Mouse (Mus musculus) forebrain, embryonic 16.5 days (tissue): ENCODE results near the gene Gm10273. TPM values are rescaled to one million over a fixed set of nuclear protein-coding genes. Genes with fewer than 3 reads are reported as not detected.
"Not testable (repeated sequence)": the region's sequence is repeated elsewhere in the genome, so short reads cannot be mapped to it uniquely, and the experiment has no call there.

Source experiments
- ATAC-seq: fragments of 200-750 bp; cut with Nextera tagmentation; 2 replicates; pipeline ENCODE4 v1.8.0; 2017; ENCODE audit warnings: mild to moderate bottlenecking, moderate library complexity
- H3K27ac ChIP-seq: fragments of 300-500 bp; sonication (generic); 2 replicates; pipeline ENCODE4 v1.5.1; 2014; ENCODE audit warnings: low read length, control low read depth
- H3K27me3 ChIP-seq: fragments of 300-500 bp; sonication (generic); replicated peaks from 2 replicates; pipeline ENCODE4 v1.6.1; 2014; ENCODE audit warnings: low read length; ENCODE audit not compliant: control insufficient read depth, insufficient read depth
- H3K36me3 ChIP-seq: fragments of 300-500 bp; sonication (generic); 2 replicates; pipeline ENCODE4 v1.6.1; 2014; ENCODE audit not compliant: control insufficient read depth, insufficient read depth
- H3K4me1 ChIP-seq: fragments of 300-500 bp; sonication (generic); replicated peaks from 2 replicates; pipeline ENCODE4 v1.6.1; 2014; ENCODE audit warnings: low read length; ENCODE audit not compliant: control insufficient read depth, insufficient read depth
- H3K4me2 ChIP-seq: fragments of 300-500 bp; sonication (generic); 2 replicates; pipeline ENCODE4 v1.6.1; 2014; ENCODE audit warnings: mild to moderate bottlenecking, low read length, control low read depth
- H3K4me3 ChIP-seq: fragments of 300-500 bp; sonication (generic); replicated peaks from 2 replicates; pipeline ENCODE4 v1.5.1; 2014; ENCODE audit warnings: mild to moderate bottlenecking, low read length, control low read depth
- H3K9ac ChIP-seq: fragments of 300-500 bp; sonication (generic); replicated peaks from 2 replicates; pipeline ENCODE4 v1.6.1; 2014; ENCODE audit warnings: low read depth, low read length, control low read depth
- H3K9me3 ChIP-seq: fragments of 300-500 bp; sonication (generic); 2 replicates; pipeline ENCODE4 v1.6.1; 2016; ENCODE audit warnings: low read length; ENCODE audit not compliant: control insufficient read depth
- WGBS: fragments of 180-500 bp; shearing (Covaris S2); extraction: QIAGEN DNeasy Blood & Tissue Kit; methylation state at CpG from one replicate; pipeline ENCODE4 v1.1.7; 2014; 5-methylcytosine and 5-hydroxymethylcytosine counted together
- polyA plus RNA-seq: library from polyadenylated mRNA; unstranded; fragments of >200 nt; fragmentation: Nextera tagmentation; extraction: Ambion mirVana; gene quantifications from 2 replicates; pipeline ENCODE4 v1.2.1, GENCODE M21; 2015

Gene Gm10273
- polyA plus RNA-seq, 1 experiment from 2014 or later: 7.6 TPM

DNA sequence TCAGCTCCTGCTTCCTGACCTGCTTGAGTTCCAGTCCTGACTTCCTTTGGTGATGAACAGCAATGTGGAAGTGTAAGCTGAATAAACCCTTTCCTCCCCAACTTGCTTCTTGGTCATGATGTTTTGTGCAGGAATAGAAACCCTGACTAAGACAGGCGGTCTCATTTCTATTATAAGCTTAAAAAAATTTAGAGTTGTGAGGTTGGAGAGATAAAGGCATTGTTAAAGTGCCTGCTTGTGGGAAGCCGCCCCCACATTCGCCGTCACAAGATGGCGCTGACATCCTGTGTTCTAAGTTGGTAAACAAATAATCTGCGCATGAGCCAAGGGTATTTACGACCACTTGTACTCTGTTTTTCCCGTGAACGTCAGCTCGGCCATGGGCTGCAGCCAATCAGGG is 13.9 kb upstream of the Gm10273 start:
- not testable (repeated sequence) for H3K4me2 ChIP-seq, H3K9ac ChIP-seq
- 86% methylated on average over 5 of the region's 10 CpGs for WGBS

DNA sequence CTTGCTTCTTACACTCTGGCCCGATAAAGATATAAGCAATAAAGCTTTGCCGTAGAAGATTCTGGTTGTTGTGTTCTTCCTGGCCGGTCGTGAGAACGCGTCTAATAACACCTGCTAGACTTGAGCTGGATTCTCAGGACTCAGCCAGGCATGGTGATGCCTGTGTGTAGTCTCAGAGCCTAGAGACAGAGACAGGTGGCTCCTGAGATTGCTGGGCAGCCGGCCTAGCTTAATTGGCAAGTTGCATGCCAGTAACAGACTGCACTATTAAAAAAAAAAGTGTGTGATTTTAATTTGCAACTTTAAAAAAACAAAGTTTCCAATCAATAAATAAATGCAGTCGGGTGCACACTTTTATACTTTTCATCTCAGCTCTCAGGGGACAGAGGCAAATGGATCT is 8.5 kb upstream of the Gm10273 start:
- H3K4me3 ChIP-seq: no peak overlapping the region
- no peak overlapping the region for H3K9ac ChIP-seq
- H3K36me3 ChIP-seq: no peaks in the 10 kb centered on the region
- ATAC-seq: peak; percentile 96
- H3K27me3 ChIP-seq: no peaks in the 10 kb centered on the region
- peaks cover 4% of the 10 kb centered on the region; the same call in 1 of the 2 replicates for H3K9me3 ChIP-seq
- 56% methylated on average over 7 of the region's 8 CpGs for WGBS
- no peaks in the 10 kb centered on the region for H3K4me1 ChIP-seq
- H3K4me2 ChIP-seq: no peak overlapping the region
- no peak overlapping the region for H3K27ac ChIP-seq

More for the DNA sequence above, 13.9 kb upstream of the Gm10273 start:
- not testable (repeated sequence) for H3K4me3 ChIP-seq, H3K4me1 ChIP-seq, H3K27ac ChIP-seq, H3K9me3 ChIP-seq, H3K27me3 ChIP-seq, ATAC-seq, H3K36me3 ChIP-seq

DNA sequence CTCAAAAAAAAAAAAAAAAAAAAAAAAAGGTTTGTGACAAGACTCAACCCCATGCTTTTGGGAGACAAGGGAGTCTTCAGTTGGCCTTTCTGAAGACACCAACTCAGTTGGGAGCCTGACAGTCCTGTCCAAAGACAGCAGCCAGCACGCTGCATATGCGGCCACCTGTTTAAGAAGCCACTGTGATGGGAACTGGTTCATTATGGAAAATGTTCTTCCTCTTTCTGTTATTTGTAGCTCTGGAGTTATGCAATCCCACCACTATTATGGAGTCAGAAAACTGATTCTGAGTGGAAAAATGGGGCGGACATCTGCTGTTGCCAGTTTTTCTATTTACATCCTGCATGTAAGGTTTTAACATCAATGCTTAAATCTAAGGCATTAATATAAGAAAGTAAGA is 5.8 kb upstream of the Gm10273 start:
- no peaks in the 10 kb centered on the region for H3K4me1 ChIP-seq
- H3K9ac ChIP-seq: no peak overlapping the region
- no peaks in the 10 kb centered on the region for H3K27me3 ChIP-seq
- no peak overlapping the region for H3K4me2 ChIP-seq
- WGBS: 96% methylated on average over 3 of the region's 3 CpGs
- H3K27ac ChIP-seq: no peak overlapping the region
- H3K4me3 ChIP-seq: no peak overlapping the region
- H3K9me3 ChIP-seq: peaks cover 4% of the 10 kb centered on the region; the same call in 1 of the 2 replicates
- H3K36me3 ChIP-seq: no peaks in the 10 kb centered on the region
- no peak for ATAC-seq

DNA sequence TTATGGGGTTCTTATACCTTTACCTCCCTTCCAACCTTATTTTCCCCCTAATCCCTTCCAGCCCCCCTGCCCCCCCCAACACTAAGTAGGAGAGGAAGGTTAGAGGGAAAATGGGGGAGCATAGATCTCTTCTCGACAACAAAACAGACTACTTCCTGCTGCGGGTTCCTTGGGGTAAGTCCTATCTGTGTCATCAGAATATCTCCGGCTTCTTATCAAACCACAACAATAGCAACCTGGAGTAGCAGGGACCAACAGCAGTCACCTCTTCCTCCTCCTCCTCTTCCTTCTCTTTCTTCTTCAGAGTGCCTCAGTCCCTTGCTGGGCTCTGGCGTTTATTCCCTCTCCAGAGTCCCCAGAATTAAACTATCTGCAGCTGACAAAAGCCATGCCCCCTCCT is 3.5 kb upstream of the Gm10273 start:
- no peaks in the 10 kb centered on the region for H3K36me3 ChIP-seq
- H3K9me3 ChIP-seq: peaks cover 4% of the 10 kb centered on the region; the same call in 1 of the 2 replicates
- no peak for ATAC-seq
- H3K27ac ChIP-seq: no peak overlapping the region
- no peak overlapping the region for H3K4me3 ChIP-seq
- H3K27me3 ChIP-seq: no peaks in the 10 kb centered on the region
- WGBS: 78% methylated on average over 4 of the region's 4 CpGs
- H3K4me2 ChIP-seq: no peak overlapping the region
- no peak overlapping the region for H3K9ac ChIP-seq
- no peaks in the 10 kb centered on the region for H3K4me1 ChIP-seq

DNA sequence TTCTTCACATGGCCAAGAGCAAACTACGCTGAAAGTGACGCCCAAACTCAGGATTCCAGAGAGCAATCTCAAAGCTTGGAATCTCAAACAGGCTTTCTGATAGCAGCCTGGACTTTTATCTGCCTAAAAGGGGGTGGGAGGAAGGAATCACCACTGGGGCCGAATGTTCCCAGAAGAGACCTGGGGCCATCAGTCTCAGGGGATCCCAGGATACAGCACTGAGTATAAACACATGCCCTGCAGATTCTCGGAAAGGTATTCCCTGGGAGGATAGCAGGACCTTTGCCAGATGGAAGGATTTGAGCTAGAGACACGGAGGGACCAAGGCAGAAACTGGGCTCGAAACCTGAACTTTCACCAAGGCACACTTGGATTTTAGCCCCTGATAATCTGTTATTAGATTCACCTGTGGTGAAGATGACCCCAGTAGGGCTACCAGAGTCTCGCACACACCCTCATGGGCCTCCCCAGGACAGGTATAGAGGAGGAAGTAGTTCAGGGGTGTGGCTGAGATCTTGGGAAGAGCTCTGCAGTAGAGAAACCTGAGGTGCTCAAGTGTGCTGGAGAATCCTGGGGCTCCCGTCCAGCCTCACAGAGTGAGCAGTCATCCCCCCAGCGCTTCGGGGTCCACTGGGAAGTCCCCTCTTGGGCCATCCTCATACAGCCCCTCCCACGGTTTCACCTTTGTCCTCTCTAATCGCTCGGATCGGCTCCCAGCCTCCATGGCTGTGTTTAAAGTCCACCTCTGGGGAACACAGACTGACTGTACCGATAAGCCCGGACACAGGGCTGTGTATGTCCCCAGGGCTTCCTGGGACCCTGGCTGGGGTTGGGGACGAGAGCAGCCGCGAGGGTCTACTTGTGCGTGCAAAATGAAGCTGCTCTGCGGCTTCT is 7.7 kb downstream of the Gm10273 start, which contains the start of gene Pla2g12b:
Gene Pla2g12b, plus strand, starts transcription at position 762 of the 894 bp plus-strand sequence.
- Histone ChIP-seq H3K36me3 (no peaks in the 10 kb centered on the region), H3K4me1 (no peaks in the 10 kb centered on the region), H3K4me3 (no peak within 1 kb of the TSS), H3K4me2 (no peak within 1 kb of the TSS), H3K9ac (no peak within 1 kb of the TSS), H3K9me3 (no peaks in the 10 kb centered on the region), H3K27ac (no peak within 1 kb of the TSS), H3K27me3 (no peaks in the 10 kb centered on the region)
- ATAC-seq: no peak
- WGBS: 81% methylated on average over 21 of the region's 21 CpGs

DNA sequence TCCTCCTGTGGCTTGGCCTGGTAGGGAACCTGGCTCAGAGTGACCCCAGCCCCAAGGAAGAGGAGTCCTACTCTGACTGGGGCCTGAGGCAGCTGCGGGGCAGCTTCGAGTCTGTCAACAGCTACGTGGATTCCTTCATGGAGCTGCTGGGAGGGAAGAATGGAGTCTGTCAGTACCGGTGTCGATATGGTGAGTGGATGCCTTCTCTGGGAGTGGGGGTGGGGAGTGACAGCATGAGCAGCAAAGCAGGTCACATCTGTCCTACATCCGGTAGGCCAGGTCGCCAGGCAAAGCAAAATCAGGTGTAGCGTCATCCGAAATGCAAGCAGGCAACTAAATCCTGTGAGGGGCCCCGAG is 8.3 kb downstream of the Gm10273 start:
- H3K4me1 ChIP-seq: no peaks in the 10 kb centered on the region
- ATAC-seq: no peak
- no peak overlapping the region for H3K4me2 ChIP-seq
- H3K27ac ChIP-seq: no peak overlapping the region
- H3K9me3 ChIP-seq: no peaks in the 10 kb centered on the region
- H3K27me3 ChIP-seq: no peaks in the 10 kb centered on the region
- H3K9ac ChIP-seq: no peak overlapping the region
- H3K36me3 ChIP-seq: no peaks in the 10 kb centered on the region
- no peak overlapping the region for H3K4me3 ChIP-seq
- WGBS: 73% methylated on average over 10 of the region's 10 CpGs

DNA sequence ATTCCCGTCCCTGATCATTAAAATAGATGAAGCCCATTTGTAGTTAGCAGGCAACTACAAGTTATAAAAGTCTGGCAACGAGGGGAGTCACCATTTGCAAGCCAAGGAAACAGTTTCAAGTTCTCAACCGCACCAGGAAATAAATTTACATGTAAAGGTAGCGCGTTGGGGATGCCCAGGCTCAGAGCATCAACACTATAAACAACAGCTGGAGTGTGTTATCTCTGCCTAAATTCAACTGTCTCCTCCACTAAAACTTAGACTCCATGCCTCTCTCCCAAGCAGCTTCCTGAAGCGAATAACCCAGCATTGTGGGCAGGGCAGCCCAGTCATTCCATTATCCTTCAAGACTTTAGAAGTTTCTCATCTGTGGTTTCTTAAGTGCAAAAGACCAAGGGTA is 13.1 kb downstream of the Gm10273 start:
- H3K4me2 ChIP-seq: no peak overlapping the region
- H3K9ac ChIP-seq: no peak overlapping the region
- H3K27ac ChIP-seq: no peak overlapping the region
- H3K4me1 ChIP-seq: no peaks in the 10 kb centered on the region
- H3K27me3 ChIP-seq: no peaks in the 10 kb centered on the region
- ATAC-seq: no peak
- no peaks in the 10 kb centered on the region for H3K9me3 ChIP-seq
- 64% methylated on average over 6 of the region's 6 CpGs for WGBS
- no peak overlapping the region for H3K4me3 ChIP-seq
- H3K36me3 ChIP-seq: no peaks in the 10 kb centered on the region

DNA sequence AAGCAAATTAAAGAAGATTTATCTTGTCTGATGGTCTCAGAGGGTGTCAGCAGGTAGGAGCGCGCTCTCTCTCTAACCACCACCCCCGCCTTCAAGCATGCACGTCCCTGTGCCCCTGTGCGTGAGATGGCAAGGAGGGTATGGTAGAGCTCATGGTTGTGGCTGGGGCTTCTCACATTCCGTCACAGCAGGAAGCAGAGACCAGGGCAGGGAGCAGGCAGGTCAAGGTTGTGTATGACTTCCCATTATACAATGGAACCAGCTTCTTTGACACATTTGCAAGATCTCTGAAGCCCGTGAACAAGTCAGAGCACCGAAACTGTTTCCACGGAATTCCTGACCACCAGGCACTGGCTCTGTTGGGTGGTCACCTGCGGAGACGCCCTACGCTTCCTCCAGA is 14.8 kb downstream of the Gm10273 start:
- Histone ChIP-seq H3K36me3 (no peaks in the 10 kb centered on the region), H3K9ac (no peak overlapping the region), H3K4me3 (no peak overlapping the region), H3K27me3 (no peaks in the 10 kb centered on the region), H3K9me3 (no peaks in the 10 kb centered on the region), H3K4me1 (no peaks in the 10 kb centered on the region), H3K4me2 (no peak overlapping the region), H3K27ac (no peak overlapping the region)
- no peak for ATAC-seq
- 83% methylated on average over 12 of the region's 12 CpGs for WGBS

DNA sequence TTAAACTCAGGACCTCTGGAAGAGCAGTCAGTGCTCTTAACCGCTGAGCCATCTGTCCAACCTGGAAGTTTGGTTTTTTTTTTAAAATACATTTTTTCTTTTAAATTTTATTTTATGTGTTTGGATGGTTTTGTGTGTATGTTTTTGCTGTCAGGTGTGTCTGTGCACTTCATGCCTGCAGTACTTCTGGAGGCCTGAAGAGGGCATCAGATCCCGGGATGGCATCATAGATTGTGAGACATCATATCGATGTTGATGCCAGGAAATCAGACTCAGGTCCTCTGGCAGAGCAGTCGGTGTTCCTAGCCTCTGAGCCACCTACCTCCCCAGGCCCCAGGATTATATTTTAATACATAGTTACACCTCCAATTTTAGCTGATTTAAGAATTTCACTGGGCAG is 18.3 kb downstream of the Gm10273 start:
- Histone ChIP-seq H3K27ac (no peak overlapping the region), H3K9me3 (no peaks in the 10 kb centered on the region), H3K27me3 (no peaks in the 10 kb centered on the region), H3K4me3 (no peak overlapping the region), H3K4me1 (no peaks in the 10 kb centered on the region), H3K36me3 (no peaks in the 10 kb centered on the region), H3K4me2 (no peak overlapping the region), H3K9ac (no peak overlapping the region)
- no peak for ATAC-seq
- 90% methylated on average over 4 of the region's 4 CpGs for WGBS
